ENCODE assay signal across 18 mouse cellular contexts in genomic region chr14:45515771-45516170, GRCm38 (mm10). TPM values are rescaled to one million over a fixed set of nuclear protein-coding genes. Genes with fewer than 3 reads are reported as not detected.
DNase-seq lines count a peak whose midpoint lies in the region; ATAC-seq and TF ChIP-seq lines count a peak whose summit lies in the region.
"Had no signal": no experiment of that assay in that cellular context is flagged by ENCODE, and none has a peak within 500 bp of the region (broad histone marks: within the 10 kb centered on the region; RNA-seq: fewer than 3 reads in every experiment).

No protein-coding gene starts in this region.

- H3K9ac ChIP-seq in heart, embryonic 12.5 days, result no peak overlapping the region
- no peak overlapping the region for H3K9ac ChIP-seq in heart, embryonic 16.5 days (ENCODE audit: low read length)
- no peak overlapping the region for H3K9ac ChIP-seq in lung, postnatal 0 days (replicated peaks; ENCODE audit: low read depth)
- H3K9ac ChIP-seq: embryonic facial prominence, embryonic 12.5 days; forebrain, embryonic 15.5 days; hindbrain, embryonic 13.5 days had no signal

- peaks cover 72% of the 10 kb centered on the region for H3K4me1 ChIP-seq in heart, embryonic 12.5 days (replicated peaks)
- peaks cover 64% of the 10 kb centered on the region for H3K4me1 ChIP-seq in heart, embryonic 10.5 days
- H3K4me1 ChIP-seq in heart, embryonic 16.5 days (ENCODE audit: control insufficient read depth, insufficient read depth, low read length), result peaks cover 70% of the 10 kb centered on the region
- H3K4me1 ChIP-seq in lung, postnatal 0 days (ENCODE audit: insufficient read depth, low read depth, low read length), result peaks cover 4% of the 10 kb centered on the region; the same call in 1 of the 2 replicates
- H3K4me1 ChIP-seq: forebrain, embryonic 15.5 days had no signal

- H3K4me3 ChIP-seq in heart, embryonic 12.5 days, result no peak overlapping the region
- no peak overlapping the region for H3K4me3 ChIP-seq in heart, embryonic 10.5 days
- no peak overlapping the region for H3K4me3 ChIP-seq in heart, embryonic 16.5 days (ENCODE audit: low read length)
- H3K4me3 ChIP-seq in lung, postnatal 0 days (ENCODE audit: low read depth, low read length), result no peak overlapping the region
- H3K4me3 ChIP-seq: embryonic facial prominence, embryonic 12.5 days; forebrain, embryonic 15.5 days; hindbrain, embryonic 13.5 days had no signal

- H3K4me2 ChIP-seq in heart, embryonic 12.5 days, result 0 out of 2 replicates have a peak overlapping the region, but pooled peaks have one; percentile 12
- no peak overlapping the region; the same call in 1 of the 2 replicates for H3K4me2 ChIP-seq in heart, embryonic 16.5 days (ENCODE audit: low read depth, low read length)
- H3K4me2 ChIP-seq in lung, postnatal 0 days (replicated peaks; ENCODE audit: low read depth, low read length), result no peak overlapping the region
- H3K4me2 ChIP-seq: embryonic facial prominence, embryonic 12.5 days; forebrain, embryonic 15.5 days; hindbrain, embryonic 13.5 days had no signal

- TF ChIP-seq CTCF in lung, postnatal 0 days (IDR thresholded peaks at IDR 0.05), result no peak

- H3K36me3 ChIP-seq in heart, embryonic 12.5 days, result peaks cover 12% of the 10 kb centered on the region
- peaks cover 23% of the 10 kb centered on the region; the same call in 1 of the 2 replicates for H3K36me3 ChIP-seq in heart, embryonic 10.5 days
- no peaks in the 10 kb centered on the region for H3K36me3 ChIP-seq in heart, embryonic 16.5 days (ENCODE audit: control insufficient read depth, insufficient read depth)
- H3K36me3 ChIP-seq in lung, postnatal 0 days (ENCODE audit: insufficient read depth, low read length), result no peaks in the 10 kb centered on the region; the same call in 1 of the 2 replicates
- H3K36me3 ChIP-seq: forebrain, embryonic 15.5 days; hindbrain, embryonic 13.5 days had no signal

- TF ChIP-seq EP300 in lung, postnatal 0 days (IDR thresholded peaks at IDR 0.05), result no peak

- WGBS in heart, embryonic 12.5 days, result 77% methylated on average over 11 of the region's 11 CpGs
- WGBS in heart, embryonic 10.5 days, result 79% methylated on average over 11 of the region's 11 CpGs
- WGBS in heart, embryonic 16.5 days, result 60% methylated on average over 11 of the region's 11 CpGs
- WGBS in lung, postnatal 0 days, result 82% methylated on average over 11 of the region's 11 CpGs

- DNase-seq in heart, embryonic 10.5 days (ENCODE audit: low spot score), result no peak
- no peak for DNase-seq in heart, adult 9 months (ENCODE audit: low spot score in 2 of 2)
- no peak for DNase-seq in lung, postnatal 0 days (ENCODE audit: low spot score)
- no peak for DNase-seq in lung, postnatal 36 days
- no peak for DNase-seq in kidney, adult 9 months
- DNase-seq: adrenal gland, adult 8-10 months; cerebellum, adult 11-12 months; cerebellum, adult 9-10 months; cerebellum, postnatal 25 days; gastrocnemius, postnatal 36 days; heart, adult 18-20 months; kidney, adult 11 months had no signal

- H3K27ac ChIP-seq in heart, embryonic 12.5 days (ENCODE audit: poor library complexity, severe bottlenecking), result peak overlapping the region; percentile 49; the same call in 1 of the 2 replicates
- no peak overlapping the region for H3K27ac ChIP-seq in heart, embryonic 10.5 days
- H3K27ac ChIP-seq in heart, embryonic 16.5 days (ENCODE audit: low read length), result peak overlapping the region; percentile 17
- H3K27ac ChIP-seq in lung, postnatal 0 days (ENCODE audit: low read length), result peak overlapping the region; percentile 26; the same call in 1 of the 2 replicates
- H3K27ac ChIP-seq: embryonic facial prominence, embryonic 12.5 days; forebrain, embryonic 15.5 days; hindbrain, embryonic 13.5 days; hindbrain, postnatal 0 days had no signal

- no peak for ATAC-seq in heart, embryonic 12.5 days (ENCODE audit: insufficient number of reproducible peaks, low FRiP score)
- ATAC-seq in heart, embryonic 16.5 days (replicated peaks; ENCODE audit: extremely low read depth, insufficient read depth, low FRiP score), result no peak
- ATAC-seq in lung, postnatal 0 days, result no peak
- ATAC-seq: forebrain, embryonic 15.5 days; hindbrain, postnatal 0 days had no signal

- H3K9me3 ChIP-seq in heart, embryonic 12.5 days (replicated peaks), result no peaks in the 10 kb centered on the region
- H3K9me3 ChIP-seq in heart, embryonic 10.5 days, result no peaks in the 10 kb centered on the region
- H3K9me3 ChIP-seq in heart, embryonic 16.5 days (replicated peaks; ENCODE audit: control insufficient read depth, low read length), result no peaks in the 10 kb centered on the region
- no peaks in the 10 kb centered on the region for H3K9me3 ChIP-seq in lung, postnatal 0 days (ENCODE audit: low read length)
- H3K9me3 ChIP-seq: embryonic facial prominence, embryonic 12.5 days; forebrain, embryonic 15.5 days; hindbrain, embryonic 13.5 days had no signal

- no peaks in the 10 kb centered on the region for H3K27me3 ChIP-seq in heart, embryonic 12.5 days (replicated peaks)
- no peaks in the 10 kb centered on the region for H3K27me3 ChIP-seq in heart, embryonic 10.5 days (ENCODE audit: insufficient read depth, poor library complexity, severe bottlenecking)
- H3K27me3 ChIP-seq in heart, embryonic 16.5 days (ENCODE audit: control insufficient read depth, insufficient read depth, low read length), result no peaks in the 10 kb centered on the region
- H3K27me3 ChIP-seq in lung, postnatal 0 days (replicated peaks; ENCODE audit: insufficient read depth, low read length), result no peaks in the 10 kb centered on the region
- H3K27me3 ChIP-seq: embryonic facial prominence, embryonic 12.5 days; forebrain, embryonic 15.5 days; hindbrain, embryonic 13.5 days had no signal

RNA-seq across cellular contexts. Expression of gene Fermt2, which starts 14.1 kb away (rescaled TPM):
- 191 and 206 TPM in 2 replicates for polyA plus RNA-seq in heart, embryonic 12.5 days (2016; fragmentation: Nextera tagmentation; extraction: Ambion mirVana)
- polyA plus RNA-seq in heart, embryonic 10.5 days (2016; fragmentation: Nextera tagmentation; extraction: Ambion mirVana), result 175 and 176 TPM in 2 replicates
- 228 and 229 TPM in 2 replicates for polyA plus RNA-seq in heart, embryonic 16.5 days (2015; fragmentation: Nextera tagmentation; extraction: Ambion mirVana)
- 362 and 383 TPM in 2 replicates for polyA plus RNA-seq in lung, postnatal 0 days (2015; fragmentation: Nextera tagmentation; extraction: Ambion mirVana)
